Mouse (Mus musculus) urinary bladder, adult 18-20 months (tissue): ENCODE data around the gene 2310061N02Rik.
"Not testable (repeated sequence)": the region's sequence is repeated elsewhere in the genome, so short reads cannot be mapped to it uniquely, and the experiment has no call there.

ENCODE experiments used
- DNase-seq, 2 experiments: peaks; one replicate each; pipeline ENCODE4 v3.0.0; 2022; ENCODE audit warnings: low spot score in 2 of 2, mixed read lengths in 2 of 2

The 2310061N02Rik gene

GRCm38 (mm10) chr16:88707496-88708012, at the start of gene 2310061N02Rik:
TSS of gene 2310061N02Rik (minus strand) at chr16:88707962.
- DNase-seq = no peak

DNA sequence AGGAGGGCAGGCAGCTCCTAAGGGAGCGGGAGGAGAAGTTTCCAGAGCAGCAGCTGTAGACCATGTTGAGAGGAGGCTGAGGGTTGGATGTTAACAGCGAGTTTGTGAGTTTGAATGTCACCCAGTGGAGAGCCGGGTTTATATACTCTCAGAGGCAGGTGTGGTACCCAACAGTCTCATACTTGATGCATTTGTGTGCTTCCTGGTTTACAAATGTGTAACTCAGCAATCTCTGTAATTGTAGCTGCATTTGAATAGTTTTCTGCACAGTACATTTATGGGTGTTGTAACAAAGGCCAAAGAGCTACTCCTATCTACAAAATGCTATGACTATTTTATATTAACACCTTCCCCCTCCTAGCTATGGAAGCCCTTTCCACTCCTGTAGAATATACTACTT, 43.8 kb upstream of the 2310061N02Rik start, which contains the start of gene Krtap13:
Gene Krtap13, minus strand, starts transcription at position 101 of the 400 bp plus-strand sequence.
- not testable (repeated sequence) for DNase-seq

DNA sequence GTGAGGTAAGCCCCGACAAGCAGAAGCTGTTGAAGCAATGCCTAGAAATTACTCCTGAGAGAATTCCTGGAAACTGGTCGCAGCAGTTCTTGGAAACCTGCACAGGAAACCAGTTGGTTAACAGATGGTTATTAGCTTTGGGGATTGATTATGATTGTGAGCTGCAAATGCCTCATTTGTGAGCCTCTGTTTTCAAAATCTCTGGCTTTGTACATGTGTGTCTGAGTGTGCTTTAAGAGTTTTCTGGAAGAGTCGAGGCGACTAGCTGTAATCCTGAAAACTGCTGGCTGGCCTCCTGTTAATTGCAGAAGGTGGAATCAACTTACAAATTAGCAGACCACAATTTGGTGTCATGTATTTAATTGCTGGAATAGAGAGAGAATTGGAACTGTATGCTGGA, 40.2 kb upstream of the 2310061N02Rik start:
- no peak for DNase-seq

GRCm38 (mm10) chr16:88744750-88745340, 37.1 kb upstream of the 2310061N02Rik start:
- DNase-seq = no peak

DNA sequence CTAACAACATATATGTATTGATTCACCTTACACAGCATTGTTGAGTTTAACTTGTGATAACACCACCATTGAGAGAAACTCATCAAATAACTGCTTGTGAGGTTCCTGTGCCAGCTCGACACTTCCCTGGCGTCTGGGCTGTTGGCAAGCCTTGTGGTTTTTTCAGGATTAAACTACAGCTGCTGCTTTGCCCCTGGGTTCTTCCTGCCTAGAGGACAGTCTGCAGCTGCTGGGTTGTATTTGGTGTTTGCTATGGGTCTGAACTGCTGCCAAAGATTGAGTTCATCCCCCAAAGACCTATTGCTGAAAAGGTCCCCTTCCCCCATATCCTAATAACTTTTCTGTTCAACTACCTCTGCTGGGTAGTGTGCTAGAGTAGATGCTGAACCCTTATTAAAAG, 27.6 kb upstream of the 2310061N02Rik start:
- DNase-seq = no peak

DNA sequence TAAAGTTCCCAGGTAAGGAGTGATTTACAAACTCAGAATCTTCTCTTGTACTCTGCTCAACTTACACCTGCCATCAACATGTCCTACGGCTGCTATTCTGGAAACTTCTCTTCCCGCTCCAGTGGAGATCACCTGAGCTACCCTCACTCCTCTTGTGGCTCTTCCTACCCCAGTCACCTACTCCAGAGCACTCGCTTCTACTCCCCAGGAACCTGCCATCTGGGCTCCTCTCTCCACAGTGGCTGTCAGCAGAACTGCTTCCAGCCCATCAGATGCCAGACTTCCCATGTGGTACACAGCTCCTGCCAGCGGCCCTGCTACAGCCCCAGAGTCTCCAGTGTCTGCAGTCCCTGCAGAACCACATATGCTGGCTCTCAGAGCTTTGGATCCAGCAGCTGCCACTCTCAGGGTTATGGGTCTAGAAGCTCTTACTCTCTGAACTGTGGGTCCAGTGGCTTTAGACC, 21.1 kb upstream of the 2310061N02Rik start, which contains the start of gene Krtap13-1:
Gene Krtap13-1, plus strand, starts transcription at position 51 of the 464 bp plus-strand sequence.
- DNase-seq = no peak

DNA sequence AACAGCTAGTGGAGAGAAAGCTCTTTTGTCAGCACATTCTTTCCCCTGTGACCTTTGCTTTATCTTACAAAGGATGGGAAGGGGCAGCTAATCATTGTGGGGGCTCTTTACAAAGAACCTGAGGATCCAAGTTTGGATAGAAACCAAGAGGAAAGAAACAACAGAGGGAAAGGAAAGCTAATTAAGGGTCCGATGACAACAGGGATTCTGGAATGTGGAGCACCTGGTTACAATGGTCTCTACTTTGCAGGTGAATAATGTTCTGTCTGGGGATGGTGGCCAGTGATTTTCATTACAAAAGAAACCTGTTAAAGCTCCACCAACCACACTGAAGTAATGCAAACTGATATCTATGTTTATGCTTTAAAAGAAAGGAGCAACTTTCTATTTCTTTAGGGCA, 12.3 kb upstream of the 2310061N02Rik start:
- DNase-seq = no peak

GRCm38 (mm10) chr16:88716549-88716948, 8.8 kb upstream of the 2310061N02Rik start:
- no peak for DNase-seq

DNA sequence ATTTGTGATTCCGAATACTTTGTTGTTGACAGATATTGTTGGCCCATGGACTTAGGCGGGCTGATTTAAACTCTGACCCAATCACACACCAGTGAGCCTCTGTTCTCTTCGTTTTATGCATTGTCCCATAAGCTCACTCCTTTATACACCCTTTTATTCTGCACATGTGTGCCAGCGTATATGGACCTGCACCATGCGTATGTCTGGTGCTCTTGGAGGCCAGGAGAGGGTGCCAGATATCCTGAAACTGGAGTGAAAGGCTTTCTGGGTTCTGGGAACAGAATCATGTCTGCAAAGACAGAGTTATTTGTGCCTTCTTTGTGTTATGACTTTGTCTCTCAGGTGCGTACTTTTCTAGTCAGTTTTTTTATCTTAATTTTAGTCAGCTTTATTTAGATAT, 3.5 kb upstream of the 2310061N02Rik start:
- DNase-seq = no peak

DNA sequence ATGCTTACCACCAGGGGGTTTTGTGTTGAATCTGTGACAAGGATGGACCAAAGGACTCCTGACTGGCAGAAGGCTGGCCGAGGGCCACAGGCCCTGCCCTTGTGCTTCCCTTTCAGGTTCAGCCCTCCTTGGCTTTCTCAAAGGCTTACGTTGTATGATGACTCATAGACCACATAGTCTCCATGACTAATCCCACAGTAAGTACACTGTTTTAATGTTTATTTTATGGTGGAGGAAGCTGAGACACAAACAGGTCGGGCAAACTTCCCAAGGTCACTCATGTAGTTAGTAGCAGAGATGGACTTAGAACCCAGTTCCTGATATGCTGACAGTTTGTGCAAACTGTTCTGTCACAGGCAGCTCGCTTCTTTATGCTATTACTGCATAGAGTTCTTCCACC, 3.0 kb upstream of the 2310061N02Rik start:
- DNase-seq = peak; percentile 3 to 8

DNA sequence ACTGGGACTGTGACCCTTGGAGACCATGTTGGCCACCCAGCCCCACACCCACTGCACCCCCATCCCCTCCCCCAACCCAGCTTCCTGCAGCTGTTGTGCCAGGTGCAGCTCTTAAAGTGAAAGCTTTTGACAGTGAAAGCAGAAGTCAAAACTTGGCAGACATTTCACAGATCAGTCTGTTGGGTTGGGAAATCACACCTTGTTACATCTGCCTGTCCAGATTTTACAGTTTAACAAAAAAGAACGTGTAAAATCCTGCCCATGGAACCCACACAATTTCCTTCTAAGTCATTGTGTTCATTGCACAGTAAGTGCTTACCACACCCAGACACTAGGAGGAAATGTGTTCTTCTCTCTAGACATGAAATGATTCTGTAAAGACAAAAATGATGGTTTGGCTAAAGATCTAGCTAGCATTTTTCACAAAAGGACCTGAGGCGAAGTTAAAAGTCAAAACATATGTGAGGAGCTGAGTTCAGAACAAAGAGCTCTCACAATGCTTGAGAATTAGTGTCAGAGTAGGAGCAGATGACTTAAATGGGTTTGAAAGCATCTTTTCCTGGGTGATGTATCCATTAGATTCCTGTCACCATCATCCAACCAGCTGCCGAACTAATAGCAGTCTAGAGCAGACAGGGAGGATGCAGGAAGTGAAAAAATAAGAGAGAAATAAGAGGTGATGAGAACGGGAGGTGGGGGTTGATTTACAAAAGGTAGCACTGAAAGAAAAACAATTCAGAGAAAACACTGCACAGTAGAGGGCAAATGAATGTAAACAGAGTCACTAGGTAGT, 6.5 kb downstream of the 2310061N02Rik start:
- no peak for DNase-seq

DNA sequence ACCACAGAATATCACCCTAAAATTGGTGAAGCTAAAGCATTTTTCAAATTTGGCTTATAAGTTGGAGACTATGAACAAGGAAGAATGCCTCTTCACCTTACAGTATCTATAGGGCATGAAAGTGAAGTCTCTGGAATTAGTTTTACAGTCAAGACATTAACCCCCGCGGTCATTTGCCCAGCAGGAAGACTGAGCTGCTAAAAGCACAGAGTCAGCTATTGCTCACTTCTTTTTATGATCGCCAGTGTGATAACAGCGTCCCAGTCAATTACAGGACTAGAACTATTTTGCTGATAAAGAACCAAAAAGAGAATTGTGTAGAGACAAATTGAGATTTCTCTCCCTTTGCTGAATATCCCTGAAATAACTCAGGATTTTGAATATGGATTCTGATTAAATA, 11.5 kb downstream of the 2310061N02Rik start:
- DNase-seq = no peak

- no peak for DNase-seq
Observed at GRCm38 (mm10) chr16:88681282-88681681, 26.5 kb downstream of the 2310061N02Rik start.

DNA sequence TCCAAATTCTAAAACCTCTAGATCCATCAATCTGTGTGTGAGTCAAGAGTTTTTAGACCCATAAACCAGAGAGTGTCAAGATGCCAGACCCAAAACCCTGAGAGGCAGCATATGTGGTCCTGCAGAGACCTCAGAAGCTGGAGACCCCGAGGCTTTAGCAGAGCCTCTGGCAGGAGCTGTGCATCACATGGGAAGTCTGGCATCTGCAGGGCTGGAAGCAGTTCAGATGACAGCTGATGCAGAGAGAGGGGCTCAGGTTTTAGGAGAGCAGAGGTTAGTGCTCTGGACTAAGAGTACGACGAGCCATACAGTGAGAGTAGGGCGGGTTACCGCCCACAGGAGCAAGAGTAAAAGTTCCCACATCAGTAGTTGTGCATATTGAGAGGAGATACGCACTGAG, 28.7 kb downstream of the 2310061N02Rik start:
- DNase-seq = no peak

GRCm38 (mm10) chr16:88671571-88671970, 36.2 kb downstream of the 2310061N02Rik start, which contains the start of gene Krtap27-1:
TSS of gene Krtap27-1 (minus strand) at chr16:88671671.
- DNase-seq = no peak

DNA sequence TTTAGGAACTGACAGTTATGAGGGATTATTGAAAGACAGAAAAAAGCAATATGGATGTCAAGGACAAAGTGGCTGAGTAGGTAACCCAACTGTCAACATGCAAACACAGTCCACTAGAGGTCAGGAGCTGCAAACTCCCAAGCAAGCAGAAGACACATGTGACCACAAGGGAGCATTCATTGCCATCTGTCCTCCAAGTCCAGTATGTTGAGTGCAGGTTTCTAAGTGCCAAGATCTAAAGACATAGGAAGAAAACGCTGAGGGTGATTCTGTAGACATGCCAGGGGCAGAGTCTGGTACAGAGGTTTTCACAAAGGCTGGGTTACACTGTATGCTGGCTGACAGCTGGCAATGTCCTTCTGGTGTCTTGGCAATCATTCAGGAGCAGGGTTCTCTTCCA, 50.3 kb downstream of the 2310061N02Rik start:
- no peak for DNase-seq
